Mouse (Mus musculus): ENCODE measurements around the gene Tspan33. TPM values are rescaled to one million over a fixed set of nuclear protein-coding genes. Genes with fewer than 3 reads are reported as not detected.
"Not testable (repeated sequence)": the region's sequence is repeated elsewhere in the genome, so short reads cannot be mapped to it uniquely, and the experiment has no call there.

Tspan33 gene
- polyA plus RNA-seq, 1 experiment from 2014 or later: 10.1 TPM

- Histone ChIP-seq H3K9me3 (replicated peaks; ENCODE audit: control insufficient read depth, low read length, poor library complexity, severe bottlenecking) (no peaks in the 10 kb centered on the region), H3K36me3 (ENCODE audit: control insufficient read depth, insufficient read depth, low read length) (no peaks in the 10 kb centered on the region), H3K27ac (ENCODE audit: low read length) (no peak overlapping the region), H3K27me3 (ENCODE audit: control insufficient read depth, insufficient read depth, low read depth, low read length) (no peaks in the 10 kb centered on the region), H3K4me2 (ENCODE audit: low read length) (no peak overlapping the region), H3K9ac (ENCODE audit: low read depth, low read length) (no peak overlapping the region), H3K4me3 (ENCODE audit: low read depth, low read length) (no peak overlapping the region), H3K4me1 (ENCODE audit: control insufficient read depth, insufficient read depth, low read length) (no peaks in the 10 kb centered on the region)
- WGBS: 94% methylated on average over 4 of the region's 4 CpGs
- ATAC-seq: no peak
Measured at GRCm38 (mm10) chr6:29756476-29756875, 62.5 kb downstream of the Tspan33 start.

GRCm38 (mm10) chr6:29758417-29758816 is 64.4 kb downstream of the Tspan33 start:
- Histone ChIP-seq H3K9me3 (replicated peaks; ENCODE audit: control insufficient read depth, low read length, poor library complexity, severe bottlenecking) (no peaks in the 10 kb centered on the region), H3K4me2 (ENCODE audit: low read length) (no peak overlapping the region), H3K4me3 (ENCODE audit: low read depth, low read length) (no peak overlapping the region), H3K4me1 (ENCODE audit: control insufficient read depth, insufficient read depth, low read length) (no peaks in the 10 kb centered on the region), H3K27me3 (ENCODE audit: control insufficient read depth, insufficient read depth, low read depth, low read length) (no peaks in the 10 kb centered on the region), H3K9ac (ENCODE audit: low read depth, low read length) (no peak overlapping the region), H3K27ac (ENCODE audit: low read length) (no peak overlapping the region), H3K36me3 (ENCODE audit: control insufficient read depth, insufficient read depth, low read length) (no peaks in the 10 kb centered on the region)
- ATAC-seq: peak; percentile 37; the same call in 1 of the 2 replicates
- 42% methylated on average over 4 of the region's 4 CpGs for WGBS

- no peaks in the 10 kb centered on the region for H3K9me3 ChIP-seq (replicated peaks; ENCODE audit: control insufficient read depth, low read length, poor library complexity, severe bottlenecking)
- WGBS: 87% methylated on average over 13 of the region's 13 CpGs
- H3K4me1 ChIP-seq (ENCODE audit: control insufficient read depth, insufficient read depth, low read length): no peaks in the 10 kb centered on the region
- ATAC-seq: no peak
- no peak overlapping the region for H3K9ac ChIP-seq (ENCODE audit: low read depth, low read length)
- H3K4me3 ChIP-seq (ENCODE audit: low read depth, low read length): no peak overlapping the region
- no peaks in the 10 kb centered on the region for H3K27me3 ChIP-seq (ENCODE audit: control insufficient read depth, insufficient read depth, low read depth, low read length)
- H3K4me2 ChIP-seq (ENCODE audit: low read length): no peak overlapping the region
- H3K27ac ChIP-seq (ENCODE audit: low read length): no peak overlapping the region
- H3K36me3 ChIP-seq (ENCODE audit: control insufficient read depth, insufficient read depth, low read length): no peaks in the 10 kb centered on the region
Measured at GRCm38 (mm10) chr6:29759012-29759679, 65.1 kb downstream of the Tspan33 start.

GRCm38 (mm10) chr6:29760397-29760796 is 66.4 kb downstream of the Tspan33 start:
- ATAC-seq; H3K4me1 ChIP-seq (ENCODE audit: control insufficient read depth, insufficient read depth, low read length); H3K9ac ChIP-seq (ENCODE audit: low read depth, low read length); H3K27ac ChIP-seq (ENCODE audit: low read length); H3K27me3 ChIP-seq (ENCODE audit: control insufficient read depth, insufficient read depth, low read depth, low read length); H3K4me3 ChIP-seq (ENCODE audit: low read depth, low read length); H3K9me3 ChIP-seq (replicated peaks; ENCODE audit: control insufficient read depth, low read length, poor library complexity, severe bottlenecking); H3K4me2 ChIP-seq (ENCODE audit: low read length); H3K36me3 ChIP-seq (ENCODE audit: control insufficient read depth, insufficient read depth, low read length): not testable (repeated sequence)
- WGBS: 83% methylated on average over 2 of the region's 2 CpGs

GRCm38 (mm10) chr6:29761282-29761681 is 67.3 kb downstream of the Tspan33 start:
- Histone ChIP-seq H3K9ac (ENCODE audit: low read depth, low read length) (no peak overlapping the region), H3K36me3 (ENCODE audit: control insufficient read depth, insufficient read depth, low read length) (no peaks in the 10 kb centered on the region), H3K9me3 (replicated peaks; ENCODE audit: control insufficient read depth, low read length, poor library complexity, severe bottlenecking) (no peaks in the 10 kb centered on the region), H3K4me1 (ENCODE audit: control insufficient read depth, insufficient read depth, low read length) (no peaks in the 10 kb centered on the region), H3K4me3 (ENCODE audit: low read depth, low read length) (no peak overlapping the region), H3K27ac (ENCODE audit: low read length) (no peak overlapping the region), H3K4me2 (ENCODE audit: low read length) (no peak overlapping the region), H3K27me3 (ENCODE audit: control insufficient read depth, insufficient read depth, low read depth, low read length) (no peaks in the 10 kb centered on the region)
- 91% methylated on average over 4 of the region's 4 CpGs for WGBS
- ATAC-seq: no peak

GRCm38 (mm10) chr6:29762524-29762923 is 68.5 kb downstream of the Tspan33 start:
- H3K27ac ChIP-seq (ENCODE audit: low read length): no peak overlapping the region
- WGBS: 56% methylated on average over 4 of the region's 4 CpGs

GRCm38 (mm10) chr6:29766874-29767273 is 72.9 kb downstream of the Tspan33 start:
- Histone ChIP-seq H3K9ac (ENCODE audit: low read depth, low read length) (no peak overlapping the region), H3K27me3 (ENCODE audit: control insufficient read depth, insufficient read depth, low read depth, low read length) (no peaks in the 10 kb centered on the region), H3K36me3 (ENCODE audit: control insufficient read depth, insufficient read depth, low read length) (no peaks in the 10 kb centered on the region), H3K4me2 (ENCODE audit: low read length) (no peak overlapping the region), H3K4me3 (ENCODE audit: low read depth, low read length) (no peak overlapping the region), H3K9me3 (replicated peaks; ENCODE audit: control insufficient read depth, low read length, poor library complexity, severe bottlenecking) (no peaks in the 10 kb centered on the region), H3K4me1 (ENCODE audit: control insufficient read depth, insufficient read depth, low read length) (peaks cover 12% of the 10 kb centered on the region), H3K27ac (ENCODE audit: low read length) (no peak overlapping the region)
- 79% methylated on average over 2 of the region's 2 CpGs for WGBS
- ATAC-seq: no peak

More at GRCm38 (mm10) chr6:29762524-29762923, 68.5 kb downstream of the Tspan33 start:
- Histone ChIP-seq H3K4me1 (ENCODE audit: control insufficient read depth, insufficient read depth, low read length) (peaks cover 3% of the 10 kb centered on the region; the same call in 1 of the 2 replicates), H3K9ac (ENCODE audit: low read depth, low read length) (no peak overlapping the region), H3K4me2 (ENCODE audit: low read length) (no peak overlapping the region), H3K9me3 (replicated peaks; ENCODE audit: control insufficient read depth, low read length, poor library complexity, severe bottlenecking) (no peaks in the 10 kb centered on the region), H3K27me3 (ENCODE audit: control insufficient read depth, insufficient read depth, low read depth, low read length) (no peaks in the 10 kb centered on the region), H3K4me3 (ENCODE audit: low read depth, low read length) (no peak overlapping the region), H3K36me3 (ENCODE audit: control insufficient read depth, insufficient read depth, low read length) (no peaks in the 10 kb centered on the region)
- ATAC-seq: no peak

Other genes with a start within 250 kb of the Tspan33 start
- 311 and 340 TPM in 2 replicates for gene Atp6v1f, start 226.5 kb upstream of the Tspan33 start, polyA plus RNA-seq (2015; fragmentation: Nextera tagmentation; extraction: Ambion mirVana)
- gene Atp6v1fnb, start 222.8 kb upstream of the Tspan33 start, polyA plus RNA-seq (2015; fragmentation: Nextera tagmentation; extraction: Ambion mirVana): 0.41 and 0.45 TPM in 2 replicates
- gene Kcp, start 186.3 kb upstream of the Tspan33 start, polyA plus RNA-seq (2015; fragmentation: Nextera tagmentation; extraction: Ambion mirVana): 14.1 and 16.7 TPM in 2 replicates
- 1.5 and 1.7 TPM in 2 replicates for gene Irf5, start 167.6 kb upstream of the Tspan33 start, polyA plus RNA-seq (2015; fragmentation: Nextera tagmentation; extraction: Ambion mirVana)
- gene Tnpo3, start 84.3 kb upstream of the Tspan33 start, polyA plus RNA-seq (2015; fragmentation: Nextera tagmentation; extraction: Ambion mirVana): 92.5 and 97.6 TPM in 2 replicates
- gene Smo, start 41.3 kb downstream of the Tspan33 start, polyA plus RNA-seq (2015; fragmentation: Nextera tagmentation; extraction: Ambion mirVana): 8.8 TPM in 2 replicates
- 16.8 and 17.6 TPM in 2 replicates for gene Ahcyl2, start 73.8 kb downstream of the Tspan33 start, polyA plus RNA-seq (2015; fragmentation: Nextera tagmentation; extraction: Ambion mirVana)
- gene Strip2, start 222.8 kb downstream of the Tspan33 start, polyA plus RNA-seq (2015; fragmentation: Nextera tagmentation; extraction: Ambion mirVana): 4.2 and 4.4 TPM in 2 replicates

All from midbrain, embryonic 16.5 days (tissue).